Mouse (Mus musculus): ENCODE data around the gene Nsf. TPM values are rescaled to one million over a fixed set of nuclear protein-coding genes. Genes with fewer than 3 reads are reported as not detected.

The Nsf gene
- polyA plus RNA-seq, 1 experiment from 2014 or later = 30.5 TPM

- 0 out of 2 replicates have a peak, but pooled peaks have one; percentile 28 for ATAC-seq (replicated peaks; ENCODE audit: insufficient number of reproducible peaks, low FRiP score, low TSS enrichment)
- peak overlapping the region; percentile 61 for H3K4me3 ChIP-seq (ENCODE audit: low read depth, low read length)
- under 1% methylated on average over 87 of the region's 107 CpGs for WGBS (ENCODE audit: insufficient replicate concordance)
- H3K27ac ChIP-seq (ENCODE audit: low read depth, low read length) = no peak overlapping the region
- no peaks in the 10 kb centered on the region for H3K36me3 ChIP-seq (ENCODE audit: control insufficient read depth, insufficient read depth, low read length)
- peak overlapping the region; percentile 56 for H3K9ac ChIP-seq (ENCODE audit: low read depth, low read length)
- no peaks in the 10 kb centered on the region; the same call in 1 of the 2 replicates for H3K9me3 ChIP-seq (replicated peaks; ENCODE audit: control insufficient read depth, low read length)
- H3K27me3 ChIP-seq (ENCODE audit: control insufficient read depth, insufficient read depth, low read length) = peaks cover 73% of the 10 kb centered on the region
- peaks cover 16% of the 10 kb centered on the region; the same call in 1 of the 2 replicates for H3K4me1 ChIP-seq (ENCODE audit: control insufficient read depth, insufficient read depth, low read length)
- H3K4me2 ChIP-seq = peak overlapping the region; percentile 98
Measured at GRCm38 (mm10) chr11:103809611-103810598, 144.0 kb downstream of the Nsf start.

- Histone ChIP-seq H3K9ac (ENCODE audit: low read depth, low read length) (no peak overlapping the region), H3K4me2 (peak overlapping the region; percentile 98), H3K4me3 (ENCODE audit: low read depth, low read length) (peak overlapping the region; percentile 61), H3K27ac (ENCODE audit: low read depth, low read length) (no peak overlapping the region), H3K27me3 (ENCODE audit: control insufficient read depth, insufficient read depth, low read length) (peaks cover 73% of the 10 kb centered on the region), H3K9me3 (replicated peaks; ENCODE audit: control insufficient read depth, low read length) (no peaks in the 10 kb centered on the region; the same call in 1 of the 2 replicates), H3K36me3 (ENCODE audit: control insufficient read depth, insufficient read depth, low read length) (no peaks in the 10 kb centered on the region), H3K4me1 (ENCODE audit: control insufficient read depth, insufficient read depth, low read length) (peaks cover 11% of the 10 kb centered on the region; the same call in 1 of the 2 replicates)
- ATAC-seq (replicated peaks; ENCODE audit: insufficient number of reproducible peaks, low FRiP score, low TSS enrichment) = no peak
- WGBS (ENCODE audit: insufficient replicate concordance) = 3% methylated on average over 29 of the region's 29 CpGs
Measured at GRCm38 (mm10) chr11:103808771-103809610, 144.9 kb downstream of the Nsf start.

GRCm38 (mm10) chr11:103807966-103808365 is 145.9 kb downstream of the Nsf start:
- Histone ChIP-seq H3K9ac (ENCODE audit: low read depth, low read length) (no peak overlapping the region), H3K4me3 (ENCODE audit: low read depth, low read length) (no peak overlapping the region), H3K9me3 (replicated peaks; ENCODE audit: control insufficient read depth, low read length) (no peaks in the 10 kb centered on the region; the same call in 1 of the 2 replicates), H3K4me1 (ENCODE audit: control insufficient read depth, insufficient read depth, low read length) (peaks cover 11% of the 10 kb centered on the region; the same call in 1 of the 2 replicates), H3K4me2 (no peak overlapping the region), H3K27me3 (ENCODE audit: control insufficient read depth, insufficient read depth, low read length) (peaks cover 65% of the 10 kb centered on the region), H3K36me3 (ENCODE audit: control insufficient read depth, insufficient read depth, low read length) (no peaks in the 10 kb centered on the region), H3K27ac (ENCODE audit: low read depth, low read length) (no peak overlapping the region)
- no peak for ATAC-seq (replicated peaks; ENCODE audit: insufficient number of reproducible peaks, low FRiP score, low TSS enrichment)
- 36% methylated on average over 12 of the region's 12 CpGs for WGBS (ENCODE audit: insufficient replicate concordance)

DNA sequence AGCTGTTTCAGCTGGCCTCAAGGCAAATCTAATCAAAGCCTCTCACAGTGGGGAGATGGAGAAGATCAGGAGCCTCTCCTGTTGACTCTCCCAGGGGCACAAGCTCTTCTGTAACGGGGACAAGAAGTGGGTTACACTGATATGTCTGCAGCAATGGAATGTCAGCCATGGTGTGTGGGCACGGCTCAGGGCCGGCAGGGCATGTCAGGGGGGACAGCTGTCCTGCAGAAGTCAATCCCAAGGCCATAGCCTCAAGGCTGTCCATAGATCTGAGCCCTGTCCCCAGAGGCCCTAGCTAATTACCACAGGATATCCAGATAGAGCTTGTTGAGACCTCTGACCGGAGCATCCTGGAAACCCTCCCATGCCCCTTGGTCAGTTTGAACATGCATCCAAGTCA is 149.1 kb downstream of the Nsf start:
- Histone ChIP-seq H3K27me3 (ENCODE audit: control insufficient read depth, insufficient read depth, low read length) (peaks cover 34% of the 10 kb centered on the region), H3K4me1 (ENCODE audit: control insufficient read depth, insufficient read depth, low read length) (peaks cover 5% of the 10 kb centered on the region; the same call in 1 of the 2 replicates), H3K4me2 (no peak overlapping the region), H3K36me3 (ENCODE audit: control insufficient read depth, insufficient read depth, low read length) (no peaks in the 10 kb centered on the region), H3K27ac (ENCODE audit: low read depth, low read length) (no peak overlapping the region), H3K9ac (ENCODE audit: low read depth, low read length) (no peak overlapping the region), H3K4me3 (ENCODE audit: low read depth, low read length) (no peak overlapping the region), H3K9me3 (replicated peaks; ENCODE audit: control insufficient read depth, low read length) (no peaks in the 10 kb centered on the region; the same call in 1 of the 2 replicates)
- WGBS (ENCODE audit: insufficient replicate concordance) = 52% methylated on average over 4 of the region's 4 CpGs
- no peak for ATAC-seq (replicated peaks; ENCODE audit: insufficient number of reproducible peaks, low FRiP score, low TSS enrichment)

GRCm38 (mm10) chr11:103804126-103804525 is 149.7 kb downstream of the Nsf start:
- no peak for ATAC-seq (replicated peaks; ENCODE audit: insufficient number of reproducible peaks, low FRiP score, low TSS enrichment)
- Histone ChIP-seq H3K27ac (ENCODE audit: low read depth, low read length) (no peak overlapping the region), H3K4me2 (no peak overlapping the region), H3K36me3 (ENCODE audit: control insufficient read depth, insufficient read depth, low read length) (no peaks in the 10 kb centered on the region), H3K27me3 (ENCODE audit: control insufficient read depth, insufficient read depth, low read length) (peaks cover 27% of the 10 kb centered on the region), H3K4me1 (ENCODE audit: control insufficient read depth, insufficient read depth, low read length) (no peaks in the 10 kb centered on the region), H3K9me3 (replicated peaks; ENCODE audit: control insufficient read depth, low read length) (no peaks in the 10 kb centered on the region; the same call in 1 of the 2 replicates), H3K4me3 (ENCODE audit: low read depth, low read length) (no peak overlapping the region), H3K9ac (ENCODE audit: low read depth, low read length) (no peak overlapping the region)
- WGBS (ENCODE audit: insufficient replicate concordance) = 72% methylated on average over 11 of the region's 11 CpGs

GRCm38 (mm10) chr11:103801128-103801527 is 152.7 kb downstream of the Nsf start:
- no peaks in the 10 kb centered on the region; the same call in 1 of the 2 replicates for H3K9me3 ChIP-seq (replicated peaks; ENCODE audit: control insufficient read depth, low read length)
- WGBS (ENCODE audit: insufficient replicate concordance) = 33% methylated on average over 9 of the region's 9 CpGs
- no peak overlapping the region for H3K4me2 ChIP-seq
- no peaks in the 10 kb centered on the region for H3K4me1 ChIP-seq (ENCODE audit: control insufficient read depth, insufficient read depth, low read length)
- peaks cover 12% of the 10 kb centered on the region for H3K27me3 ChIP-seq (ENCODE audit: control insufficient read depth, insufficient read depth, low read length)
- H3K36me3 ChIP-seq (ENCODE audit: control insufficient read depth, insufficient read depth, low read length) = no peaks in the 10 kb centered on the region
- no peak overlapping the region for H3K9ac ChIP-seq (ENCODE audit: low read depth, low read length)
- H3K27ac ChIP-seq (ENCODE audit: low read depth, low read length) = no peak overlapping the region
- no peak for ATAC-seq (replicated peaks; ENCODE audit: insufficient number of reproducible peaks, low FRiP score, low TSS enrichment)
- H3K4me3 ChIP-seq (ENCODE audit: low read depth, low read length) = no peak overlapping the region

DNA sequence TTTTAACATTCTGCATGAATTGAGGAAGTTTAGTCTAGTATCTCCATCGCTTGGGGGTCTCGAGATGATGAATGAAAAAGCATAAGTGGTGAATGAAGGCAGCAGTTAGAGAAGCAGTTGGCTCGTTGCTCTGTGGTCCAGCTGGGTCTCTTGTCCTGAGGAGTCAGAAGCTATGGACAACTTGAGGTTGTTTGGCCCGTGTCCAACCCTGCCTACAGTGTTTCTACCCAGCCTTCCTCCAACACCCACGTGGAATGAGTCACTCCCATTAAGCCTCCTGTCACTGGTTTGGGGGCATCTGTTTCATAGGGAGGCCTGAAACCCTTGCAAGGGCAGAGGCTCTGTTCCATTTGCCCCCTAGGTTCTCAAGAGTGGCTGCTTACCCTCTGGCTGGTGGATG is 163.9 kb downstream of the Nsf start:
- 73% methylated on average over 5 of the region's 5 CpGs for WGBS (ENCODE audit: insufficient replicate concordance)
- Histone ChIP-seq H3K36me3 (ENCODE audit: control insufficient read depth, insufficient read depth, low read length) (no peaks in the 10 kb centered on the region), H3K9me3 (replicated peaks; ENCODE audit: control insufficient read depth, low read length) (no peaks in the 10 kb centered on the region), H3K27me3 (ENCODE audit: control insufficient read depth, insufficient read depth, low read length) (peaks cover 22% of the 10 kb centered on the region), H3K4me2 (no peak overlapping the region), H3K27ac (ENCODE audit: low read depth, low read length) (no peak overlapping the region), H3K4me3 (ENCODE audit: low read depth, low read length) (no peak overlapping the region), H3K4me1 (ENCODE audit: control insufficient read depth, insufficient read depth, low read length) (no peaks in the 10 kb centered on the region), H3K9ac (ENCODE audit: low read depth, low read length) (no peak overlapping the region)
- ATAC-seq (replicated peaks; ENCODE audit: insufficient number of reproducible peaks, low FRiP score, low TSS enrichment) = no peak

- no peak overlapping the region for H3K4me3 ChIP-seq (ENCODE audit: low read depth, low read length)
- WGBS (ENCODE audit: insufficient replicate concordance) = 61% methylated on average over 9 of the region's 9 CpGs
- no peak overlapping the region for H3K4me2 ChIP-seq
Measured at GRCm38 (mm10) chr11:103780152-103780551, 173.7 kb downstream of the Nsf start.

More at GRCm38 (mm10) chr11:103780152-103780551, 173.7 kb downstream of the Nsf start:
- no peak for ATAC-seq (replicated peaks; ENCODE audit: insufficient number of reproducible peaks, low FRiP score, low TSS enrichment)
- Histone ChIP-seq H3K27ac (ENCODE audit: low read depth, low read length) (no peak overlapping the region), H3K4me1 (ENCODE audit: control insufficient read depth, insufficient read depth, low read length) (no peaks in the 10 kb centered on the region), H3K36me3 (ENCODE audit: control insufficient read depth, insufficient read depth, low read length) (no peaks in the 10 kb centered on the region), H3K9ac (ENCODE audit: low read depth, low read length) (no peak overlapping the region), H3K9me3 (replicated peaks; ENCODE audit: control insufficient read depth, low read length) (no peaks in the 10 kb centered on the region), H3K27me3 (ENCODE audit: control insufficient read depth, insufficient read depth, low read length) (peaks cover 42% of the 10 kb centered on the region)

Measured in heart, embryonic 11.5 days (tissue).